Mouse (Mus musculus): Measurements from ENCODE around the gene Dnase1l3. TPM values are rescaled to one million over a fixed set of nuclear protein-coding genes. Genes with fewer than 3 reads are reported as not detected.

Dnase1l3 gene
- 0.05 TPM in 1 of 2 replicates, not detected in the other for polyA plus RNA-seq (2014; fragmentation: Nextera tagmentation; extraction: Ambion mirVana)

DNA sequence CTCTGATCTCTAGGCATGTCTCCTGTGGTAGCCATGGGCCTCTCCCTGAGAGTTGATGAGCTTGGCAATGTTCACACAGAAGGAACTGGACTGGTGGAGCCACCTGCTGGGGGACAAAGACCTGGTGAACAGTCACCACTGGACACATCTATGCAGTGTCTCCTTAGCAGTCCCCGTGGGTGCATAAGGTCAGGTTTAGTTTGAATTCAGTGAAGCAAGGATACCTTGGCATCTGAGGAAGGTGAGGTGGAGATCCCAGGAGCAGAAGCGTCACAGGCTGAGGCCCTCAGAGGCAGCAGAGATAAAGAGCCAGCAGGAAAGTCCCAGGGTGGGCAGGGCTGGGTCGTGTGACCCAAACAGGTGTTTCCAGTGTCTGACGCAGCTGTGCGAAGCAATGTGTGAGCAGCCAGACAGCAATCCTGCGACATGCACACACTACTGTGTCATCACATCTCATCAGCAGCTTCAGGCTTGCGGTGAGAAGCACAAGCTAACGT is at the start of gene Dnase1l3:
Gene Dnase1l3 (minus strand): TSS at position 303 of the 497 bp plus-strand sequence.
- WGBS, result 45% methylated on average over 8 of the region's 8 CpGs
- H3K4me1 ChIP-seq (ENCODE audit: insufficient read depth), result no peaks in the 10 kb centered on the region
- no peak within 1 kb of the TSS for H3K9ac ChIP-seq
- no peak within 1 kb of the TSS for H3K27ac ChIP-seq (ENCODE audit: low read depth)
- no peaks in the 10 kb centered on the region for H3K36me3 ChIP-seq (ENCODE audit: insufficient read depth)
- ATAC-seq (ENCODE audit: insufficient read depth) (peak; percentile 45), DNase-seq (peak; percentile 71)
- H3K4me3 ChIP-seq (ENCODE audit: low read depth, low read length), result no peak within 1 kb of the TSS
- H3K4me2 ChIP-seq, result no peak within 1 kb of the TSS
- H3K27me3 ChIP-seq (ENCODE audit: insufficient read depth, low read length), result 0 out of 2 replicates have a peak, but pooled peaks cover 4% of the 10 kb centered on the region
- peak; percentile 60 for TF ChIP-seq CTCF (IDR thresholded peaks at IDR 0.05; ENCODE audit: low read depth)
- no peaks in the 10 kb centered on the region for H3K9me3 ChIP-seq (ENCODE audit: low read depth, low read length)

DNA sequence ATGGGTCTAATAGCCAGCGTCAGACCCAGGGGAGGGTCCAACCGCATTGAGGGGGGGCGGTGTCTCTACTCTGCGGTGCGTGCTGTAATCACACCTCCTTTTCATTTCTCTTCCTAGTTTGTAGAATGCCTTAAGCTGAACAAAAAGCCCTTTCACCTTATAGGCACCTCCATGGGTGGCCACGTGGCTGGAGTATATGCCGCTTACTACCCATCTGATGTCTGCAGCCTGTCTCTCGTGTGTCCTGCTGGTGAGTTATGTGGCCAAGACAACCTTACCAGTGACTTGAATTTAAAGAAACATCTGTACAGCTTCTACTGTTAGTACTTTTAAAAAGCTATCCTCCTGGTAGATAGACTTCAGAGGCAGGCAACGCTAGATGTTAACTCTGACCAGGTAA is 48.2 kb upstream of the Dnase1l3 start:
- Histone ChIP-seq H3K9ac (no peak overlapping the region), H3K4me1 (ENCODE audit: insufficient read depth) (no peaks in the 10 kb centered on the region), H3K4me3 (ENCODE audit: low read depth, low read length) (no peak overlapping the region), H3K36me3 (ENCODE audit: insufficient read depth) (no peaks in the 10 kb centered on the region), H3K27ac (ENCODE audit: low read depth) (no peak overlapping the region), H3K4me2 (no peak overlapping the region), H3K9me3 (ENCODE audit: low read depth, low read length) (no peaks in the 10 kb centered on the region), H3K27me3 (ENCODE audit: insufficient read depth, low read length) (no peaks in the 10 kb centered on the region)
- DNase-seq (no peak), ATAC-seq (ENCODE audit: insufficient read depth) (no peak)
- 90% methylated on average over 9 of the region's 9 CpGs for WGBS
- TF ChIP-seq CTCF (IDR thresholded peaks at IDR 0.05; ENCODE audit: low read depth), result no peak

DNA sequence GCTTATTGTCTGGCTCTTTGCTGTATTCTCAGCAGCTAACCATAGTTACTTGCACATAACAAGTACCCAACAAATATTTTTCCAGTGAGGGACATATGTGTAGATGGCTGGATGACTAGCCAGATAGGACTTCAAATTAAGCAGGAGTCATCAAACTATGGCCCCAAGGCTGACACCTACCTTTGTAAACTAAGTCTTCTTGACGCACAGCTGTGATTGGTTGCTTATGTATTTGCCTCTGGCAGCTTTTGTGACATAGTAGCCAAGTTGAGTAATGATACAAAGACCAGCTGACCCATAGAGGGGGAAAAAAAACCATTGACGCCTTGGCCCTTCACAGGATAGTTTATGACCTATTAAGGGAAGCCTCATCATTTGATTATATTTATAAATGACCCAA is 47.7 kb upstream of the Dnase1l3 start:
- Histone ChIP-seq H3K4me2 (no peak overlapping the region), H3K4me3 (ENCODE audit: low read depth, low read length) (no peak overlapping the region), H3K27ac (ENCODE audit: low read depth) (no peak overlapping the region), H3K27me3 (ENCODE audit: insufficient read depth, low read length) (no peaks in the 10 kb centered on the region), H3K9me3 (ENCODE audit: low read depth, low read length) (no peaks in the 10 kb centered on the region), H3K9ac (no peak overlapping the region), H3K4me1 (ENCODE audit: insufficient read depth) (no peaks in the 10 kb centered on the region), H3K36me3 (ENCODE audit: insufficient read depth) (no peaks in the 10 kb centered on the region)
- WGBS, result 85% methylated on average over 2 of the region's 2 CpGs
- DNase-seq, result no peak
- no peak for ATAC-seq (ENCODE audit: insufficient read depth)
- no peak for TF ChIP-seq CTCF (IDR thresholded peaks at IDR 0.05; ENCODE audit: low read depth)

- no peak overlapping the region for H3K9ac ChIP-seq
- ATAC-seq (ENCODE audit: insufficient read depth), result no peak
- H3K36me3 ChIP-seq (ENCODE audit: insufficient read depth), result no peaks in the 10 kb centered on the region
- no peak for DNase-seq
- H3K27ac ChIP-seq (ENCODE audit: low read depth), result no peak overlapping the region
- no peak for TF ChIP-seq CTCF (IDR thresholded peaks at IDR 0.05; ENCODE audit: low read depth)
- no peaks in the 10 kb centered on the region for H3K9me3 ChIP-seq (ENCODE audit: low read depth, low read length)
- 85% methylated on average over 12 of the region's 12 CpGs for WGBS
- no peaks in the 10 kb centered on the region for H3K4me1 ChIP-seq (ENCODE audit: insufficient read depth)
- no peaks in the 10 kb centered on the region for H3K27me3 ChIP-seq (ENCODE audit: insufficient read depth, low read length)
- H3K4me3 ChIP-seq (ENCODE audit: low read depth, low read length), result no peak overlapping the region
- H3K4me2 ChIP-seq, result no peak overlapping the region
Observed at GRCm38 (mm10) chr14:8040911-8041678, 46.7 kb upstream of the Dnase1l3 start.

DNA sequence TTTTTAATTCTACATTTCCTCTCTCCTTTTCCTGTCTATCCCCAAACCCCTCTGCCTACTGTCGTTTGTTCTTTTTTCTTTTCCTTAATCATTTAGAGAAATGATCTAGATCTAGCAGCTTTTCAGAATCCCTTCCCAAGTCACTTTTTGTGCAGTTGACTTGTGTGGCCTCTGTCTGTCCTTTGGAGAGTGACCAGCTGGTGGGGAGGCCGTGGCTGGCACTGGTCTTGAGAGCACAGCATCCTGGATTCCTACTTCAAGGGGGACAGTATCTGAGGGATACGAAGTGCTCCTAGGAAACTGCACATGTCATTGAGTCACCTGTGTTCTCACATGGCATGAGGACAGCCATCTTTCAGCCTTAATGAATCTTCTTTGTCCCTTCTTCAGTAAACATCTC is 45.8 kb upstream of the Dnase1l3 start:
- Histone ChIP-seq H3K4me3 (ENCODE audit: low read depth, low read length) (no peak overlapping the region), H3K4me2 (no peak overlapping the region), H3K4me1 (ENCODE audit: insufficient read depth) (no peaks in the 10 kb centered on the region), H3K9ac (no peak overlapping the region), H3K36me3 (ENCODE audit: insufficient read depth) (no peaks in the 10 kb centered on the region), H3K27me3 (ENCODE audit: insufficient read depth, low read length) (no peaks in the 10 kb centered on the region), H3K27ac (ENCODE audit: low read depth) (no peak overlapping the region), H3K9me3 (ENCODE audit: low read depth, low read length) (no peaks in the 10 kb centered on the region)
- ATAC-seq (ENCODE audit: insufficient read depth) (no peak), DNase-seq (no peak)
- WGBS, result 68% methylated on average over 3 of the region's 3 CpGs
- no peak for TF ChIP-seq CTCF (IDR thresholded peaks at IDR 0.05; ENCODE audit: low read depth)

DNA sequence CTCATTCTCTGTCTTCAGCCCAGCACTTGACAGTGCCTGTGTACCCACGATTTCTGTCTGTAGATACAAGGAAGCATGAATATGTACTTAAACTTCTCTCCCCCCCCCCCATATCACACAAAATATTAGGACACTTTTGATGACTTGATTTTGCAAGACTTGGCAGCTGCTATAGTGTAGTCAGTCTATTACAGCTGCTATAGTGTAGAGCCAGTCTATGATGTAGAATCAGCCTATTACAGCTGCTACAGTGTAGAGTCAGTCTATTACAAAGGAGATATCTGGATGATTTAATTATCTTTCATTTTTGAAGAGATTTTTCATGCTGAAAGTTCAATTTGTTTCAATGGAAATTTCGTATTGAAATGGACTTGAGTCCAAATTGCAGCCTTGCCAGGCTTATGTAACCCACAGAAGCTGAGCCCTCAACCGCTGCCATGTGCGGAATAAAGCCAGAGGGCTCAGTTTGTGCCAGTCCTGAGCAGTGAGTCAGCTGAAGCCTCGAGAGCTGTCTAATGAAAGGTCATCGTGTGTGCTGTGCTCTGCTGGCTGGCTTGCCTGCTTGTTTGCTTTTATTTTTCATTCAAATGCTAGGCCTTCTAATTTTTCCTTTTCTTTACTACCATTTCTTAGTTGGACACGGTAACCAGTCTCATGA is 44.5 kb upstream of the Dnase1l3 start:
- Histone ChIP-seq H3K36me3 (ENCODE audit: insufficient read depth) (no peaks in the 10 kb centered on the region), H3K27ac (ENCODE audit: low read depth) (no peak overlapping the region), H3K4me2 (no peak overlapping the region), H3K9ac (no peak overlapping the region), H3K4me1 (ENCODE audit: insufficient read depth) (no peaks in the 10 kb centered on the region), H3K9me3 (ENCODE audit: low read depth, low read length) (no peaks in the 10 kb centered on the region), H3K27me3 (ENCODE audit: insufficient read depth, low read length) (no peaks in the 10 kb centered on the region), H3K4me3 (ENCODE audit: low read depth, low read length) (no peak overlapping the region)
- TF ChIP-seq CTCF (IDR thresholded peaks at IDR 0.05; ENCODE audit: low read depth), result no peak
- 73% methylated on average over 7 of the region's 7 CpGs for WGBS
- DNase-seq (peak; percentile 64), ATAC-seq (ENCODE audit: insufficient read depth) (peak; percentile 82; the same call in 1 of the 2 replicates)

DNA sequence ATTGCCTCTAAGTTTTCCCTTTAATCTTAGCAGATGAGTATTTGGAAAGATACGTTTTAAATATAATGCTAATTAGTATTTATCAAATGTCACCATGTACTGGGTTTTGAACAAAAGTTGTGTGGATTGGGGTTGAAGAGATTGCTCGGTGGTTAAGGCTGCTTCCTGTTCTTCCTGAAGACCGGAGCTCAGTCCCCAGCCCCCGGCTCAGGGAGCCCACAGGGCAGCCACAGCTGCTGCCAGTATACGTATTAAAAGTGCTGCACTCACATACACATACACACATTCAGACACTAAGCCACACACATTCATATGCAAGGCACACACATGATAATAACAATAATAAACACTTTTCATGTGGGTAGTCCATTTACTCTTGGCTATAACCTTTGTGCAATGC is 43.8 kb upstream of the Dnase1l3 start:
- WGBS, result 64% methylated on average over 5 of the region's 5 CpGs
- Histone ChIP-seq H3K36me3 (ENCODE audit: insufficient read depth) (no peaks in the 10 kb centered on the region), H3K9ac (no peak overlapping the region), H3K4me1 (ENCODE audit: insufficient read depth) (no peaks in the 10 kb centered on the region), H3K27ac (ENCODE audit: low read depth) (no peak overlapping the region), H3K4me2 (no peak overlapping the region), H3K27me3 (ENCODE audit: insufficient read depth, low read length) (no peaks in the 10 kb centered on the region), H3K4me3 (ENCODE audit: low read depth, low read length) (no peak overlapping the region), H3K9me3 (ENCODE audit: low read depth, low read length) (no peaks in the 10 kb centered on the region)
- TF ChIP-seq CTCF (IDR thresholded peaks at IDR 0.05; ENCODE audit: low read depth), result no peak
- ATAC-seq (ENCODE audit: insufficient read depth) (no peak), DNase-seq (no peak)

Measured in lung, embryonic 14.5 days (tissue).